Mouse (Mus musculus): ENCODE measurements around the gene Myh10. TPM values are rescaled to one million over a fixed set of nuclear protein-coding genes. Genes with fewer than 3 reads are reported as not detected.

The Myh10 gene
- polyA plus RNA-seq, 1 experiment from 2014 or later, result 20.5 TPM

DNA sequence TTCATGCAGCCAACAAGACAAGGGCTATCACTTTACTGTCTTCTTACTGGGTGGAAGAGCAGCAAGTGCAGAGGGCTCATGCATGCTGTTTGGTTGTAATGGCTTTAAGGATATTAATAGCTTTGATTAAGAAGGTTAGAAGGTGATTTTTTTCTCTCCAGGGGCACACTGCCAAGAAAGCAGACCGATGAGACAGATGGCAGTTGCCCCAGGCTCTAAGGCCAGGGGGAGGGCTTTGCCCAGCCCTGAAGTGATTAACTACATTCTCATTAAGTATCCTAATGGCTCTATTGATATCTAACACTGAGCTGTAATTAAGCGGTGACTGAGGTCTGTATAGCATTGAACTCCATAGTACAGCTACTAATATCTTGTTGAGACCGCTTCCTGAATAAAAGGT is 73.3 kb downstream of the Myh10 start:
- TF ChIP-seq CTCF (IDR thresholded peaks at IDR 0.05; ENCODE audit: low read depth) (no peak), EP300 (optimal IDR thresholded peaks at IDR 0.05) (no peak)
- Histone ChIP-seq H3K4me1 (replicated peaks; ENCODE audit: control insufficient read depth, insufficient read depth) (no peaks in the 10 kb centered on the region), H3K36me3 (ENCODE audit: control insufficient read depth, insufficient read depth, low read length) (peaks cover 13% of the 10 kb centered on the region), H3K9me3 (ENCODE audit: control insufficient read depth, low read length) (no peaks in the 10 kb centered on the region), H3K4me3 (ENCODE audit: low read depth, low read length) (no peak overlapping the region), H3K27me3 (ENCODE audit: control insufficient read depth, insufficient read depth, low read length) (no peaks in the 10 kb centered on the region), H3K27ac (replicated peaks) (no peak overlapping the region), H3K4me2 (replicated peaks; ENCODE audit: low read depth) (no peak overlapping the region), H3K9ac (ENCODE audit: low read length) (no peak overlapping the region)
- no peak for DNase-seq (ENCODE audit: low spot score)
- no peak for ATAC-seq (ENCODE audit: low FRiP score, low TSS enrichment)
- 69% methylated on average over 3 of the region's 3 CpGs for WGBS

DNA sequence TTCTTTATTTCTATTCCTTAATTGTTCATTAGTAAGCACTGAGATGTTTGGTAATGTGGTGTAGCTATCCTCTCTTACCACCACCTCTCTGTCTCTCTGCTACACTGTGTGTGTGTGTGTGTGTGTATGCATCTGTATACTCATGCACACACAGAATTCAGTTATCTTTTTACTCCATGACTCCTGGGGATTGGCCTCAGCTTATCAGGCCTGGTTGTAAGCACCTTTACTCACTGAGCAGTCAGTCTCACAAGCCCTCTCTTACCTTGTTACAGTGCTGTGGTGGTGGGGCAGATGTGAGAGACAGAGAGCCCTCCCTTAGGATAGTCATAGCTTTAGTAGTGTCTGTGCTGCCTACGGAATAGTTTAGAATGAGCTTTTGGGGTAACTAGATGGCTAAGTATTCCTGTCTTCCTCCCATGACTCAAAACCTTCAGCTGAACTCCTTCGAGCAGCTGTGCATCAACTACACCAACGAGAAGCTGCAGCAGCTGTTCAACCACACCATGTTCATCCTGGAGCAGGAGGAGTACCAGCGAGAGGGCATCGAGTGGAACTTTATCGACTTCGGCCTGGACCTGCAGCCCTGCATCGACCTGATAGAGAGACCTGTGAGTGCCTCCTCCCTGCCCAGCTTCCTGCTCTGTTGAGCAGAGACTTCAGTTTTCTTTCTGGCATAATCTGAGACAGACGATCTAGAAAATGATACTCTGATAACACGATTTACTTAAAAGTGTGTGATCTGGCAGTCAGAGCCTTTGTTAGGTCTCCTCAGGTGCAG is 76.6 kb downstream of the Myh10 start:
- ATAC-seq (ENCODE audit: low FRiP score, low TSS enrichment) (no peak), DNase-seq (ENCODE audit: low spot score) (no peak)
- H3K4me2 ChIP-seq (replicated peaks; ENCODE audit: low read depth), result no peak overlapping the region
- H3K9me3 ChIP-seq (ENCODE audit: control insufficient read depth, low read length), result no peaks in the 10 kb centered on the region
- no peaks in the 10 kb centered on the region for H3K4me1 ChIP-seq (replicated peaks; ENCODE audit: control insufficient read depth, insufficient read depth)
- peaks cover 14% of the 10 kb centered on the region for H3K36me3 ChIP-seq (ENCODE audit: control insufficient read depth, insufficient read depth, low read length)
- 86% methylated on average over 10 of the region's 10 CpGs for WGBS
- no peak overlapping the region for H3K27ac ChIP-seq (replicated peaks)
- H3K4me3 ChIP-seq (ENCODE audit: low read depth, low read length), result no peak overlapping the region
- H3K27me3 ChIP-seq (ENCODE audit: control insufficient read depth, insufficient read depth, low read length), result no peaks in the 10 kb centered on the region
- TF ChIP-seq CTCF (IDR thresholded peaks at IDR 0.05; ENCODE audit: low read depth) (no peak), EP300 (optimal IDR thresholded peaks at IDR 0.05) (no peak)
- no peak overlapping the region for H3K9ac ChIP-seq (ENCODE audit: low read length)

DNA sequence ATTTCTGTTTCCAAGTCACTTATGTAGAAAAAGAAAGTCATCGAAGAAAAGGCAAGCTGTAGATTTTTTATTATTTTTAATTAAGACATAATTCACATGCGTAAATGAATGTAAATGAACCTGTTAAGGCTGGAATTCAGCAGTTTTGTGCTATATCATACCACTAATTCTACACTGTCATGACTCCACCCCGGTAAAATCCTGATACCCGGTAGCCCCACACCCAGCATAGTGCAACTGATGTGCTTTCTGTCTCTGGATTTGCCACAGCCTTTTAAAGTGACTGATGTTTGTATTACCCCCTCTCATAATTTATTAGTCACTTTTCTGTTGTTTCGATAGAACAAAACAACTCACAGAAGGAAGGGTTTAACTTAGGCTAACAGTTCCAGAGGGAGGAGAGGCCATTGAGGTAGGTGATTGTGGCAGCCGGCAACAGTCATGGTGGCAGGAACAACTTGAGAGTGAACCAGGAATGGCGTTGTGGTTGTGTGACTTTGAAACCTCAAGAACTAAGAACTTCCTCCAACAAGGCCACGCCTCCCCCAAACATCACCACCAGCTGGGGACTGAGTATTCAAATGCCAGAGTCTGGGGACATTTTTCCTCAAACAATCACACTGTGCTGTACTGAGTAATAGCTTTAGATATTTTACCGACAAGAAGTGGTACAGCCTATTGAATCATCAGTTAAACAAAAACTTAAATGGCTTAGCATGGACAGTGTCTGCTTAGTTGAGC is 78.6 kb downstream of the Myh10 start:
- DNase-seq (ENCODE audit: low spot score), result no peak
- no peak overlapping the region for H3K4me2 ChIP-seq (replicated peaks; ENCODE audit: low read depth)
- H3K27ac ChIP-seq (replicated peaks), result no peak overlapping the region
- no peak for ATAC-seq (ENCODE audit: low FRiP score, low TSS enrichment)
- no peaks in the 10 kb centered on the region for H3K4me1 ChIP-seq (replicated peaks; ENCODE audit: control insufficient read depth, insufficient read depth)
- peaks cover 7% of the 10 kb centered on the region for H3K36me3 ChIP-seq (ENCODE audit: control insufficient read depth, insufficient read depth, low read length)
- TF ChIP-seq CTCF (IDR thresholded peaks at IDR 0.05; ENCODE audit: low read depth) (no peak), EP300 (optimal IDR thresholded peaks at IDR 0.05) (no peak)
- H3K4me3 ChIP-seq (ENCODE audit: low read depth, low read length), result no peak overlapping the region
- 84% methylated on average over 9 of the region's 9 CpGs for WGBS
- no peaks in the 10 kb centered on the region for H3K27me3 ChIP-seq (ENCODE audit: control insufficient read depth, insufficient read depth, low read length)
- H3K9ac ChIP-seq (ENCODE audit: low read length), result no peak overlapping the region
- H3K9me3 ChIP-seq (ENCODE audit: control insufficient read depth, low read length), result no peaks in the 10 kb centered on the region

DNA sequence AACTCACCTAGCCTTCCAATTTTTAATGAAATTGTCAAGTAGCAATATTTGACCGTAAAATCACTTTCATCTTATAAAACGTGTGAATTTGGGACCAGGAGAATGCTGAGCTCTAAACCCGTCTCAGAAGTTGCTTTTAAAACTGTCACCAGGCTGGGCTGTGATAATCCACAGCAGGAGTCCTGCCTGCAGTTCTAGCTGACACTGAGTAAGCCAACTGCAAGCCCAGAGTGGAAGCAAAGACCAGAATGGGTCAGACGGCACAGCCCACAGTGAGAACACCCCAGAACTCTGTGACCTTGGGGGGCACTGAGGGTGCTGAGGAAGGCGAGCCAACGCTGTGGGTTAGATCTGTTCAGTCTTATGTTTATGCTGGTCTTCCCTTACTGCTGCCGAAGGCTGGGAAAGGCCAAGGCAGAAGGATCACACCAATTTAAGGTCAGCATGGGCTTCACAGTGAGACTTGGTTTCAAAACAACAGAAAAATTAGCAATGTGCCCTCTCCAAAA is 84.8 kb downstream of the Myh10 start:
- DNase-seq (ENCODE audit: low spot score) (no peak), ATAC-seq (ENCODE audit: low FRiP score, low TSS enrichment) (no peak)
- H3K9me3 ChIP-seq (ENCODE audit: control insufficient read depth, low read length), result no peaks in the 10 kb centered on the region
- TF ChIP-seq CTCF (IDR thresholded peaks at IDR 0.05; ENCODE audit: low read depth), result no peak
- no peak for TF ChIP-seq EP300 (optimal IDR thresholded peaks at IDR 0.05)
- no peak overlapping the region for H3K9ac ChIP-seq (ENCODE audit: low read length)
- H3K36me3 ChIP-seq (ENCODE audit: control insufficient read depth, insufficient read depth, low read length), result peaks cover 3% of the 10 kb centered on the region
- no peak overlapping the region for H3K27ac ChIP-seq (replicated peaks)
- H3K4me1 ChIP-seq (replicated peaks; ENCODE audit: control insufficient read depth, insufficient read depth), result no peaks in the 10 kb centered on the region
- WGBS, result 83% methylated on average over 7 of the region's 7 CpGs
- no peaks in the 10 kb centered on the region for H3K27me3 ChIP-seq (ENCODE audit: control insufficient read depth, insufficient read depth, low read length)
- H3K4me2 ChIP-seq (replicated peaks; ENCODE audit: low read depth), result no peak overlapping the region
- H3K4me3 ChIP-seq (ENCODE audit: low read depth, low read length), result no peak overlapping the region

DNA sequence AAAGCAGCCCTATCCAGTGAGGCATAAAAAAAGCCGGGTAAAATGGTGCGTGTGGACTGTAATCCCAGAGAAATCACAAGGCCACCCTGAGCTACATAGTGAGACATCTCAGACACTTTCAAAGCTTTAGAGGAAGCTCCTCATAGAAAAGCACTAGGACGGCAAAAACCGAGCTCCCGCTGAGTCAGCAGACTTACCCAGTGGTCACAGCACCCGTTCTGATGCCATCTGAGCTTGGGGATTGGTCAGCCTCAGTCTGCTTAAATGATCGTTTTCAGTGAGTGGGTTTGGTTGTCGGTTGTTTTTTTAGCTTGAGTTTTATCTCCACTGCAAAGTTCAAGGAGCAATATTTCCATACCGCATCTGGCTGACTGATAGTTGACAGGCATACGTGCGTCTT is 86.6 kb downstream of the Myh10 start:
- TF ChIP-seq EP300 (optimal IDR thresholded peaks at IDR 0.05) (no peak), CTCF (IDR thresholded peaks at IDR 0.05; ENCODE audit: low read depth) (no peak)
- no peaks in the 10 kb centered on the region for H3K4me1 ChIP-seq (replicated peaks; ENCODE audit: control insufficient read depth, insufficient read depth)
- no peak overlapping the region for H3K4me3 ChIP-seq (ENCODE audit: low read depth, low read length)
- H3K36me3 ChIP-seq (ENCODE audit: control insufficient read depth, insufficient read depth, low read length), result peaks cover 3% of the 10 kb centered on the region; the same call in 1 of the 2 replicates
- DNase-seq (ENCODE audit: low spot score) (no peak), ATAC-seq (ENCODE audit: low FRiP score, low TSS enrichment) (no peak)
- H3K4me2 ChIP-seq (replicated peaks; ENCODE audit: low read depth), result no peak overlapping the region
- no peak overlapping the region for H3K27ac ChIP-seq (replicated peaks)
- H3K9ac ChIP-seq (ENCODE audit: low read length), result no peak overlapping the region
- WGBS, result 82% methylated on average over 11 of the region's 11 CpGs
- H3K27me3 ChIP-seq (ENCODE audit: control insufficient read depth, insufficient read depth, low read length), result no peaks in the 10 kb centered on the region
- no peaks in the 10 kb centered on the region for H3K9me3 ChIP-seq (ENCODE audit: control insufficient read depth, low read length)

DNA sequence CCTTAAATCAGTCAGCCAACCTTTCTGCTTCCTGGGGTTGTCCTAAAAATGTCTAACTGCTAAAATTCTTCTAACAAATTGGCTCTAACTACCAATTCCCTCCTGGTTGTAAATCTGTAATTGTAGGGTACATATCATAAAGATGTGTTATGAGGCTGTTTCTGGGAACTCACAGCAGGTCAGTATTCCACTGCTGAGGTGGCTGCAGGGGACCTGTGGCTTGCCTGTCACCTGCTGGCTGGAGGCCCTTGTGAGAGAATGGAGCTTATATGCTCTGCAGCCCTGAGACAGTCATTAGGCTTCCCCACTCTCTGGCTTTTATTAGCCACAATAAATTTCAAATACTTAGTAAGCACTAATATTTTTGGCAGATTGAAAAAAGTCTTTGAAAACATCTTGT is 87.5 kb downstream of the Myh10 start:
- Histone ChIP-seq H3K9me3 (ENCODE audit: control insufficient read depth, low read length) (no peaks in the 10 kb centered on the region), H3K36me3 (ENCODE audit: control insufficient read depth, insufficient read depth, low read length) (peaks cover 2% of the 10 kb centered on the region; the same call in 1 of the 2 replicates), H3K27ac (replicated peaks) (no peak overlapping the region), H3K4me2 (replicated peaks; ENCODE audit: low read depth) (no peak overlapping the region), H3K27me3 (ENCODE audit: control insufficient read depth, insufficient read depth, low read length) (no peaks in the 10 kb centered on the region), H3K4me3 (ENCODE audit: low read depth, low read length) (no peak overlapping the region), H3K9ac (ENCODE audit: low read length) (no peak overlapping the region), H3K4me1 (replicated peaks; ENCODE audit: control insufficient read depth, insufficient read depth) (no peaks in the 10 kb centered on the region)
- DNase-seq (ENCODE audit: low spot score), result no peak
- TF ChIP-seq EP300 (optimal IDR thresholded peaks at IDR 0.05) (no peak), CTCF (IDR thresholded peaks at IDR 0.05; ENCODE audit: low read depth) (no peak)
- ATAC-seq (ENCODE audit: low FRiP score, low TSS enrichment), result no peak

Measured in stomach, postnatal 0 days (tissue).